Mouse (Mus musculus) thymus, postnatal 0 days (tissue): ENCODE measurements around the gene Nek6. TPM values are rescaled to one million over a fixed set of nuclear protein-coding genes. Genes with fewer than 3 reads are reported as not detected.
A peak's percentile ranks its signal among the peaks of the same experiment; 100 is the strongest.

Experiments
- DNase-seq: peaks from one replicate; pipeline ENCODE4 v3.0.0-alpha.2; 2015; ENCODE audit warnings: low spot score
- polyA plus RNA-seq: library from polyadenylated mRNA; unstranded; fragments of >200 nt; fragmentation: Nextera tagmentation; extraction: Ambion mirVana; gene quantifications from 2 replicates; pipeline ENCODE4 v1.2.1, GENCODE M21; 2015

The Nek6 gene
- polyA plus RNA-seq, 1 experiment from 2014 or later: 13.4 TPM

DNA sequence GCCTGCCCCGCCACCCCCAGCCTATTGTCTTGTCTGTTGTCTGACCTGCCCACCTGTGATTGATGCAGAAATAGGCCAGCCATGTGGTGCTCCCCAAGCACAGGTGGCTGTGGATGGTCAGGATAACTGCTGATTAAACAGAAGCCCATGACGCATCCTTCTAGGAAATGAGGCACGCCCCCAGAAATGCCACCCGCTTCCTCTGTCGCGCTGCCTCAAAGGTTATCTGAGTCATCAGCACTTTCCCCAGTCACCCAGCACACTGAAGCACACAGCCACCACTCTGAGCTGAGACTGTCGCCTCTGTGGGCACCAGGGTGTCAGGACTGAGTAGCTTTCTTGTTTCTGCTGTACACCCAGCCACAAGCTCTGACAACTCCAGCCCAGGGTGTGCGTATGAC, 24.9 kb downstream of the Nek6 start:
- DNase-seq: peak; percentile 56

DNA sequence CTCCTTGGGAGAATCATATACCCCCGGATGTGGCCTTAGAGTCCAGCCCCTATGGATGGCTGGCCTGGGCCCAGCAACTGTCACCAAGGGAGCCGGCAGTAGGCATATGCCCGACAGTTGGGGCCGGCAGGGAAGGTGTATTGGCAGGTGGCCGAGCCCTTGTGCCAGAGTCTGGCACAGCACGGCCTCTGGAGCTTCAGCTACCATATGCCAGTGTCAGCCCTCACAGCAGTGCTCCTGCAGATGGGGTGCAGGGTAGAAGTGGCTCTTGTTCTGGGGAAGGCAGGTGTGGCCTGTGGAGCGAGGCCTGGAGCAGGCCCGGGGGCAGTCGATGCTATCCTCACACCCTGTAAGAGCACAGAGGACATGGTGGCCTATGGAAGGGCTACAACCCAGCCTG, 28.2 kb downstream of the Nek6 start:
- DNase-seq: no peak

GRCm38 (mm10) chr2:38540666-38541065, 29.2 kb downstream of the Nek6 start:
- no peak for DNase-seq

DNA sequence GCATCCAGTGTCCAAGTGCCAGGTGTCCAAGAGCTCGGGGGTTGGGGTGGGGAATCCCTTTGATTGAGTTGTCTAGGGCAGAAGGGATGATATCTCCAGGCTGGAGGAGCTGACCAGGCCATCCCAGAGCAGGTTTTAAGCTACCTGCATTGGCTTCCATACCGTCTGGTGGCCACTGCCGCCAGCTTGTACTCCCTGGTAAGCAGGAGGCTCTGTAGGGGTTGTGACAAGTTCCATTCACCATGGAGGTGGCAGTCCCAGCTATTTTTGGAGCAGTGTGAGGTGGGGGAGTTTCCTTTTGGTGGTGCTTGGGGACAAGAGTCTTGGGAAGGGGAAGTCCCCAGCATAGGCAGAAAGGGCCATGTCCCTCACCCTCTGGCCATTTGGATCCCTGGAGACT, 29.7 kb downstream of the Nek6 start:
- no peak for DNase-seq

GRCm38 (mm10) chr2:38541570-38541969, 30.1 kb downstream of the Nek6 start:
- no peak for DNase-seq

GRCm38 (mm10) chr2:38542366-38542765, 30.9 kb downstream of the Nek6 start:
- no peak for DNase-seq

- DNase-seq: no peak
Measured at GRCm38 (mm10) chr2:38543158-38543557, 31.7 kb downstream of the Nek6 start.

DNA sequence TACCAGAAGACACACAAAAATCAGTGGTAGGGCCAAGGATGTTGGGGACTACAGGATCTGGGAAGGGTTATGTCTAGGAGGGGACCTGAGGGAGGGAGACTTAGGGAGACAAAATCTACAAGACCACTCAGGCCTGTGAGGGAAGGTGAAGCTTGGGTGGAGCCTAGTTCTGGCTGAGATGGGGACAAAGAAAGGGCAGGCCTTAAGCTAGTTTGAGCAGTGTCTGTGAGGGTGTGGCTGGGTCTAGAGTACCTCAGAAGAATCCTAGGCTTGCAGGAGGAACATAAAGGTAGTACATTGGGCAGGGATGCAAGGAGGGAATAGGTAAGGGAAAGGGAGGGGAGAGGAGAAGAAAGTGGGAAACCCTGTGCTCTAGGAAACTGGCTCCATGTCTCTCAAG, 32.9 kb downstream of the Nek6 start:
- DNase-seq: no peak

DNA sequence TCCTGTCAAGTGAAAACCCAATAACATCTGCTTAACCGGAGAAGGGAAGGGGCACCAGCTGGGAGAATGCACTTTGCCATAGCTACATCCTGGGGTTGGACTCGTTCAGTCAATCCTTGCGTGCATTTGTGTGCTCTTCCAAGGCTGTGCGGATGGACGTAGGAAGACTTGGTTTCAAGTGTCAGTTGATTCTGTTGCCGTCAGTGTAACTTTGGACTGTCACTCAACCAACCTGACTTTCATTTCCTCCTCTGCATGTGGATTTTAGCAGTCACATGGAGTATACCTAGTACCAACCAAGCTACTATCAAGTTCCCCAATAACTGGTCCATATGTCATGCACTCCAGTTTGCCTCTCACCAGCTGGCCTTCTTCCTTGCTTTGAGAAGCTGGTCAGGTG, 33.5 kb downstream of the Nek6 start:
- no peak for DNase-seq

DNA sequence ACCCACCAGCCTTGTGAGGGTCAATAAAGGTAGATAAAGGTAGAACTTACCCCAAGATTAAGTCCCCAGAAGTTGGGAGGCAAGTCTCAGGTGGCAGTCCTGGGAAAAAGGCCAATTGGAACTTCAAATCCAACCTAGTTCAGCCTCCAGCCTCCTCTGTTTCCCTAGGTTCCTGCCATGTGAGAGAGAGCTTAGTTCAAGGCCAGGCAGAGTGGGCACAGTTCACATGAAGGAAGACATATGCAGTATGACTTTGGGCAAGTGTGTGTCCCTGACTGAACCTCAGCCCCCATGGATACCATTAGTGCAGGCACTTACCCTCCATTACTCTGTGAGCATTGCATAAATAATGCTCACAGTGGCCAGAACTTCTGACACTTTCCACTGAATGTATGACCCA, 34.3 kb downstream of the Nek6 start:
- DNase-seq: no peak

DNA sequence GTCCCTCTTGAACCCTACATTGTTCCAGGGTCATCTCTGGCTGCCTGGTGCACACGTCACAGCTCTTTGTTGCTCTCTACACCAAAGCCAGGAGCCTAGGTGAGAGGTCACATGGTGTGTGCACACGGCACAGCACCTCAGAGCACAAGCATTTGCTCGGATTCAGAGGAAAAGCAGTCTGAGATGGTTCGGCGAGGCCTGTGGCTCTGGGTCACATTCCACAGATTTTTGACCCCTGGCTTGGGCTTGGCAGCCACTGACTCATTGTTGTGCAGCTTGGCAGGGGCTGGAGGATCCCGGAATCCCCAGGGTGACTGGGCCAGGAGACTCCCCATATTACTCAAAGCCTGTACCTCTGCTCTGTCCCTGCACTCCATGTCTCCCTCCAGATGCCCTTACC, 34.8 kb downstream of the Nek6 start:
- no peak for DNase-seq

DNA sequence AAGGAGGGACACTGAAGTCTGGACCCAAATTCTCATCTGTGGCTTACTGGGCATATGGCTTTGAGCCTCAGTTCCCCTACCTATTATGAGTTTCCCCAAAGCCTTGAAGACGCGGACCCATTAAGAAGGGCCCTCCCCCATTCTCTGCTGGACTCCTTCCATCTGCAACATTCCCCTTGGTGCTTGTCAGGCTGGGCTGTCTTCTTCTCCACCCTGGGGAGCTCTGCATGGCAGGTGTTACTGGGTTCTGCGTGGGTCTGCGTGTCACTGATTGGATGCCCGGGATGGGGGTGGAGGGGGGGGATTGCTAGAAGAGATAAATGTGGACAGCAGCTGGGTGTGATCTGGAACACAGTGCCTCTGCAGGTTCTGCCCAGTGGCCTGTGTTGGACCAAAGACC, 35.3 kb downstream of the Nek6 start:
- DNase-seq: no peak

- peak; percentile 35 for DNase-seq
Measured at GRCm38 (mm10) chr2:38547793-38548517, 36.5 kb downstream of the Nek6 start.

DNA sequence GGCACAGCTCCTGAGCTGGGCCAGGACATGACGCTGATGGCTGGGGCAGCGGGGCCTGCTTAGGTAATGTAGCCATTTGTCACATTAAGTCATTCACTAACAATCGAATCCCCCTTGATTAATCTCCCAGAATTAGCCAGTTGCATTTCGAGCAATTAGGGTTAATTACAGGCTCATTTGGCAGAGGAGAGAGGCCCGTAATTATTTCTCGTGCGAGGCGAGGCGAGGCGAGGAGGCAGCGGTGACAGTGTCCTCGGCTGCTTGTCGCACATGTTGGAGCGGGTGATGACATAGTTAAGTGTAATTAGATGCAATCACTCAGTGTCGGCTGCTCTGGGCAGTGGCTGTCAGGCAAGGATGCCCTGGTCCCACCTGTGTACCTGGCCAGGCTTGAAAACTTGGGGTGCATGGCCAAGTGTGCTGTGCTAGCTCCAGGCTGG, 40.6 kb downstream of the Nek6 start:
- DNase-seq: no peak

GRCm38 (mm10) chr2:38554226-38554995, 43.0 kb downstream of the Nek6 start:
- DNase-seq: no peak

GRCm38 (mm10) chr2:38555659-38556058, 44.2 kb downstream of the Nek6 start:
- DNase-seq: no peak

- no peak for DNase-seq
Measured at GRCm38 (mm10) chr2:38556721-38557120, 45.3 kb downstream of the Nek6 start.

DNA sequence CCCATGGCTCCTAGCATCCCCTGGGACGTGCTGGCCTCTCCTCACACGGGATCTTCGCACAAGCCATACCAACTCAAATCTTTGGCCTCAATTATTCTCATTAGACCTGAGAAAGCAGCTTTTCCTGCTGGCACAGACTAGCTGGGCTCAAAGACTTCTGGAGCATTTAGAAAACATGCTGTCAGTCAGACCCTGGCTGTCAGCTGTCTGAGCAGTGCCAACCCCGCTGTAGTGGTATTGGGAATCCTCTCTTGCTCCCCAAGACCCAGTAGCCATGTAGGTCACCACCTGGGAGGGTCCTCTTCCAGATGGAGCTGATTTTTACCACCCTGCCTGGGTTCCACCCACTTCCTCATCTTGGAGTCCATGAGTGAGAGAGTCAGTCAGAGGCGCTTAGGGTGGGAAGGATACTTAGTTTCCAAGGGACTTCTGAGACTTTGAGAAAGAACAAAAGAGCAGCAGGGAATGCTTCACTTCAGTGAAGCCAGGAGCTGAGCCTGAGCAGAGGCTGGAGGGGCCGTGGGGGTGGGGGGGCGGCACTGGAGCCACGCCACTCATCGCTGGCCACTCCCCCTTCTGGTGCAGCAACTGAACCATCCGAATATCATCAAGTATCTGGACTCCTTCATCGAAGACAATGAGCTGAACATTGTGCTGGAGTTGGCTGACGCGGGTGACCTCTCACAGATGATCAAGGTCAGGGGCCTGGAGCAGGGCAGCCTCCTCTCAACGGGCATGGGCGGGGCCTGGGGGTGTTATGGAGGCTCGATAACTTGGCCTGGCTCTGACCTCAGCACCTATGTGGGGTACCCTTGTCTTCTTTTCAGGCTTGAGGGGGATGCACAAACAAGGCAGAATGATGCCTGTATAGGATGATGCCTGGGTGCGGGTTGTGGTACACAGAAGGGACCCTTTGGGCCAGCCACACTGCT, 49.1 kb downstream of the Nek6 start:
- no peak for DNase-seq

- DNase-seq: no peak
Measured at GRCm38 (mm10) chr2:38562596-38562995, 51.2 kb downstream of the Nek6 start.

DNA sequence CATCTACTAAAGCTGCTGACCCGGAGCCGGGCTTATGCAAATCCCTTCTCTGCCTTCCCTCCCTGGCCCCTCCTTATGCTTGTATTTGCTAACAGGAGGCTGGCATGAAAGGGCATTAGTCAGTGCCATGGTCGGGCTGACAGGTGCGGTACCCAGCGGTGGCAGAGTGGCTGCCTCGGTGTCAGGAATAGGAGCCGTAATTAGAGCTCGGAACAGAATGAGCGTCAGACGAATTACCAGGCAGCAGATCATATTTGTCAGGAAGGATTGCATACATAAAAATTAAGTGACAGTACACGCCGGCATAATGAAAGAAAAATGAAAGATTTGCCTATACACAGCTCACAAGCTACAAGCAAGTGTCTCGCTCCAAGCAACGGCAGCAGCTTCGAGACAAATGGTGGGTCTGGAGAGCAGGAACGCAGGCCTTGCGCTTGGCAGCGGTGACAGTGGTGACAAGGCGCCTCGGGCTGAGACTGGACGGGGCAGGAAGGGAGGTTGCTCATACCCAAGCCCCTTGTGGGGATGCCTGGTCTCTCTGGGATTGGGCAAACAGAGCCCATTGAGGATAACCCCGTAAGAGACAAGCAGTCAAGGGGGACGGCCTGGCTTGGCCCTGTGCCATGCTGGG, 60.6 kb downstream of the Nek6 start:
- DNase-seq: no peak

DNA sequence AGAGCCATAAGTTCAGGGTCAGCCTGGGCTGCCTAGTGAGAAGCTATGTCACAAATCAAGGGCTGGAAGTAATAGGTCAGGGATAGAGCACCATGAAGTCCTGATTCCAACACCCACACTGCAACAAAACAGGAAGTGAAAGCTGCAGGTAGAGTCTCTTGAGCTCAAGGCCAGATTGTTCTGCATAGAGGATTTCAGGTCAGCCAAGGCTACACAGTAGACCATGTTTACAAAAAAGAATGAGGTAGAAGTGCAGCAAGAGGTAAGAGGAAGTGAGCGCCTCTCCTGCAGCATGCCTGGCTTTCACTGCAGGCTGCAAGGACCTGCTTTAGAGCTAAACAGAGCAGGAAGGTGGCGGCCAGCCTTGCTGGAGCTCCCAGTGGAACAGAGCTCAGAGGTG, 63.3 kb downstream of the Nek6 start:
- no peak for DNase-seq
